Mouse (Mus musculus) testis, adult 10 weeks (tissue): ENCODE measurements around the gene Amy2a1. TPM values are rescaled to one million over a fixed set of nuclear protein-coding genes. Genes with fewer than 3 reads are reported as not detected.

Experiments used
- polyA plus RNA-seq: library from polyadenylated mRNA; stranded (reverse); fragments of 350-450 nt; fragmentation: Illumina TruSeq; extraction: RNeasy Lipid Tissue Mini Kit (QIAGEN cat#74804); gene quantifications from one replicate; pipeline ENCODE4 v1.2.3, GENCODE M21; 2014; ENCODE audit warnings: low read depth, low replicate concordance

Amy2a1 gene
- not detected for polyA plus RNA-seq

DNA sequence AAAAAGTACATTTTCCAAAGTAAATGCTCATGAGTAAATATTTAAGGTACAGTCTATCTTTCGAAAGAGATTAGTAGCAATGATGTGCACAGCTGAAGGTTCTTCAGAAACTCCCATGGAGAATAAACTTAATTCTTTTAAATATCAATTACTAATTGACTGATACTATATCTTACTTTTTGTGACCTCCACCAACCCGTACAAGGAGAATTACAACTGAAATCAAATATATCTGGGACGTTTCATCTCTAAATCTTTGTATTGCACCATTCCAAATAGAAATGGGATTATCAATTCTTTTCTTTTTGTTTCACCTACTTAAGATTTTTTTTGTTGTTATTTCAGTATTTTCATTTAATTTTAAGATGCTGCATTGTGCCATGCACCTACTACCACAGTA, at the start of gene Amy2a1:
Gene Amy2a1, minus strand, starts transcription at position 101 of the 400 bp plus-strand sequence.

Other genes with a start within 250 kb of the Amy2a1 start
- not detected for gene Amy2a4, start 241.0 kb downstream of the Amy2a1 start, polyA plus RNA-seq
- gene Amy2a3, start 208.4 kb downstream of the Amy2a1 start, polyA plus RNA-seq = not detected
- gene Amy2a2, start 175.8 kb downstream of the Amy2a1 start, polyA plus RNA-seq = not detected
- gene Amy1, start 74.3 kb upstream of the Amy2a1 start, polyA plus RNA-seq = 64.3 TPM
- gene Rnpc3, start 97.7 kb upstream of the Amy2a1 start, polyA plus RNA-seq = 59.7 TPM